Mouse (Mus musculus) heart, adult 8-10 months (tissue): ENCODE measurements at regions not wholly inside any gene's neighbourhood (a gene's known extent, or its start where the extent isn't known, plus 50 kb on each side); places are given as distances from the start of the nearest gene placed in this dataset.

Experiments
- DNase-seq: peaks from one replicate; pipeline ENCODE4 v3.0.0; 2022; ENCODE audit warnings: low spot score

GRCm38 (mm10) chr2:114828192-114828591 lies 173.4 kb upstream of the Dph6 start:
- no peak for DNase-seq

- no peak for DNase-seq
Measured at GRCm38 (mm10) chr2:114835694-114836093, 180.9 kb upstream of the Dph6 start.

- no peak for DNase-seq
Measured at GRCm38 (mm10) chr2:114843696-114844388, 189.1 kb upstream of the Dph6 start.

- DNase-seq: no peak
Measured at GRCm38 (mm10) chr2:114844389-114844771, 189.6 kb upstream of the Dph6 start.

GRCm38 (mm10) chr2:114848439-114848838 lies 193.7 kb upstream of the Dph6 start:
- DNase-seq: no peak

- DNase-seq: no peak
Measured at GRCm38 (mm10) chr2:114848914-114849313, 194.2 kb upstream of the Dph6 start.

GRCm38 (mm10) chr2:114853715-114854530 lies 199.2 kb upstream of the Dph6 start:
- peak; percentile 35 for DNase-seq

GRCm38 (mm10) chr2:114872272-114872671 lies 217.5 kb upstream of the Dph6 start:
- DNase-seq: no peak

- no peak for DNase-seq
Measured at GRCm38 (mm10) chr2:114873090-114873489, 218.3 kb upstream of the Dph6 start.

GRCm38 (mm10) chr2:114879084-114879483 lies 224.3 kb upstream of the Dph6 start:
- no peak for DNase-seq

GRCm38 (mm10) chr2:114879784-114880183 lies 225.0 kb upstream of the Dph6 start:
- DNase-seq: no peak

- no peak for DNase-seq
Measured at GRCm38 (mm10) chr2:114885734-114886260, 231.0 kb upstream of the Dph6 start.

GRCm38 (mm10) chr2:114898812-114899211 lies 244.0 kb upstream of the Dph6 start:
- DNase-seq: no peak

GRCm38 (mm10) chr2:114911845-114912500 lies 257.2 kb upstream of the Dph6 start:
- no peak for DNase-seq

- DNase-seq: no peak
Measured at GRCm38 (mm10) chr2:114915025-114915690, 260.4 kb upstream of the Dph6 start.

GRCm38 (mm10) chr2:114918420-114919332 lies 263.9 kb upstream of the Dph6 start:
- no peak for DNase-seq

- DNase-seq: no peak
Measured at GRCm38 (mm10) chr2:114923911-114924310, 269.1 kb upstream of the Dph6 start.

- no peak for DNase-seq
Measured at GRCm38 (mm10) chr2:114935436-114935835, 280.7 kb upstream of the Dph6 start.

- DNase-seq: no peak
Measured at GRCm38 (mm10) chr2:114938416-114939147, 283.8 kb upstream of the Dph6 start.

- DNase-seq: no peak
Measured at GRCm38 (mm10) chr2:114966111-114966510, 311.3 kb upstream of the Dph6 start.
